Mouse (Mus musculus) cerebellum, adult 11-12 months (tissue): ENCODE measurements around the gene Slc8b1.

Experiments
- DNase-seq: peaks from one replicate; pipeline ENCODE4 v3.0.0; 2022

Gene Slc8b1

DNA sequence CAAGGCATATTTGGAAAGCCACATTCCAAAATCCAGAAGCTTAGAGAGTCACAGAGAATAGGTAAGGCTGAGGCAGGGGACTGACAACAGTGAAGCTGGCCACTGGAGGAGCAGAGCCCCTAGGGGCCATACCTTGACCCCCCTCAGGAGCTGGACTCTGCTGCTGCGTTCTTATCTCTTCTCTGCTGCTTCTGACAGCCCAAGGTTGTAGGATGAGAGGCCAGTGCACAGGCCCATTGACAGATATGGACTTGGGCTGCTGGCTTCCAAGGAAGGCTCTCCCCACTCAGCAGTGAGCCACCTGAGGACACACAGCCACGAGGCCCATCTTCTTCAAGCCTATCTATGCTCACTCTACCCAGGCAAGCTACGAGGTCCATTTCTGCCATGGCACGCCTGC, 58.0 kb downstream of the Slc8b1 start:
- no peak for DNase-seq

DNA sequence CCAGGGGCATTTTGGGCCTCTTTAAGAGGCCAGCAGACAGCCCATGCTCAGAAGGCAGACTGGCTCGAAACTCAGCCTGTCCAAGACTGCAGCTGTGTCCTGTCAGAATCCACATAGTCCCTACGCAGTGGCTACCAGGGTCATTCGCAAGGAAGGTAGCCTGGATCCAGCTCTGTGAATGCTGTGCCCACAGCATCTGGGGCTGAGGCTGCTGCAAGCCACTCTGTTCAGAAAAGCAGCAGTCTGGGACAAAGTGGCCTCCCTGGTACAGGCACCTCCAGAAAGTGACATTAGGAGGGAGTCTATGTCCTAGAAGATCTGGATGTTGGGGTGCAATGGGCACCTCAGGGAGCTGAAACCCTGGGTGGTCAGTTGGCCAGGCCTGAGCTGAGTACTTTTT, 58.8 kb downstream of the Slc8b1 start:
- DNase-seq = no peak

DNA sequence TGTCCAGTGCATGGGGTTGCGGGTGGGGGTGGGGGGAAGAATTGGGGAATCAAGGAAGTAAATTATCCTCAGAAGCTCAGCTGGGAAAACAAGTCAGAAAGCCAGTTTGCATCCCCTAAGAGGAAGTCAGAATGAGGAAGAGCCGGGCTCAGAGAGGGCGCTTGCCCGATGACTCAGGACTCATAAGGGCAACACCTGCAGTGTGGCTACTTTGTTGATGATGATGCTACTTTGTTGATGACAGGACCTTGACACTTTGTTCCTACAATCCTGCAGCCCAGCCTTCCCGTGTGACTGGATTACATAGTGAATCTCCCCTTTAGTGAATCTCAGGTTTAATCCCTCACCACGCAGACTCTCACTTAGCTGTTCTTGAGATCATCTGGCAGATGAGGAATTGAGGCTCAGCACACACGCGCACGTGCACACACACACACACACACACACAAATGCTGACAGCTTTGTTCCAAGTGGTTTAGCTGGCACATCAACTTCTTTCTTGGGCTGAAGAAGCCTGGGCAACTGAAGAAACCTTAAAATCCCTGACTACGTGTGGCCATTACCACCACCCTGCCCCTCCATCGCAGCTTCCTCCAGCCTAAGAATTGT, 59.4 kb downstream of the Slc8b1 start:
- no peak for DNase-seq

GRCm38 (mm10) chr5:120571056-120571740, 60.2 kb downstream of the Slc8b1 start:
- DNase-seq = no peak

- peak; percentile 63 for DNase-seq
Measured at GRCm38 (mm10) chr5:120574469-120575063, 63.6 kb downstream of the Slc8b1 start.

GRCm38 (mm10) chr5:120576781-120577301, 65.9 kb downstream of the Slc8b1 start:
- no peak for DNase-seq

- DNase-seq = peak; percentile 62
Measured at GRCm38 (mm10) chr5:120577935-120578441, 67.0 kb downstream of the Slc8b1 start.

- DNase-seq = peak; percentile 66
Measured at GRCm38 (mm10) chr5:120578504-120579081, 67.6 kb downstream of the Slc8b1 start.

GRCm38 (mm10) chr5:120579211-120579897, 68.4 kb downstream of the Slc8b1 start:
- peak; percentile 79 for DNase-seq

GRCm38 (mm10) chr5:120579898-120580626, 69.1 kb downstream of the Slc8b1 start:
- DNase-seq = peak; percentile 79

DNA sequence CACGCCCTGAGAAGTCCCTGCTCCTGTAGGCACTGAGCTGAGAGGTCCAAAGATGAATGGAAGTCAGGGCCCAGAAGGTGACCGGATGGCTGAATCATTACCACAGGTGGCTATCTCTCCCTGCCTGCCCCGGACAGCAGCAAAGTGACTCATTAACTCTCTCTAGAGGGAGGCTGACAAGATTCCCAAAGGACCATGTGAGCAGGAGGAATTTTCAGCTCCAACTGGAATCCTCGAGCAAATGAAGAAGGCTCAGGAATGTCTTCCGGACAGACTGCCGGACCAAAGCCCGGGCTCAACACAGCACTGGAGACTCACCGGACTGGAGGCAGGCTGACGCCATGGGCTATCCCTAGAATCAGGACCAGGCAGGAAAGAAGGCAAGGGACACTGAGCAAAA, 71.0 kb downstream of the Slc8b1 start:
- DNase-seq = no peak

DNA sequence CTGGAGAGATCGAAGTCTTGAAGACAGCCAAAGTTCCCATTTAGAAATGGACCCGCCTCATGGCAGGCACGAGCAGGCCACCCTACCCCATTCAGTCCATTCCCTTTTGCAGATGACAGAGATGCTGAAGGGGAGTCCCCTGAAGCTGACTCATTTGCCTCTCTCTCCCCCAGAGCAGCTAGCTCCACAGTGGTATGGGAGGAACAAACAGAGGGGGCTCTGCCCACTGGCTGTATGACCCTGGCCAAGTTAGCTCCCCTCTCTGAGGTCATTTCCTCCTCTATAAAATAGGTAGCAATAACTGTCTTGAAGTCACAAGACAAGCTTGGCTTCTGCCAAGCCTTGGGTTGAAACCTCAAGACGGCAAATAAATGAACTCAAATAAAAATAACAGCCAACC, 72.5 kb downstream of the Slc8b1 start:
- no peak for DNase-seq
